In the genomic region with DNA sequence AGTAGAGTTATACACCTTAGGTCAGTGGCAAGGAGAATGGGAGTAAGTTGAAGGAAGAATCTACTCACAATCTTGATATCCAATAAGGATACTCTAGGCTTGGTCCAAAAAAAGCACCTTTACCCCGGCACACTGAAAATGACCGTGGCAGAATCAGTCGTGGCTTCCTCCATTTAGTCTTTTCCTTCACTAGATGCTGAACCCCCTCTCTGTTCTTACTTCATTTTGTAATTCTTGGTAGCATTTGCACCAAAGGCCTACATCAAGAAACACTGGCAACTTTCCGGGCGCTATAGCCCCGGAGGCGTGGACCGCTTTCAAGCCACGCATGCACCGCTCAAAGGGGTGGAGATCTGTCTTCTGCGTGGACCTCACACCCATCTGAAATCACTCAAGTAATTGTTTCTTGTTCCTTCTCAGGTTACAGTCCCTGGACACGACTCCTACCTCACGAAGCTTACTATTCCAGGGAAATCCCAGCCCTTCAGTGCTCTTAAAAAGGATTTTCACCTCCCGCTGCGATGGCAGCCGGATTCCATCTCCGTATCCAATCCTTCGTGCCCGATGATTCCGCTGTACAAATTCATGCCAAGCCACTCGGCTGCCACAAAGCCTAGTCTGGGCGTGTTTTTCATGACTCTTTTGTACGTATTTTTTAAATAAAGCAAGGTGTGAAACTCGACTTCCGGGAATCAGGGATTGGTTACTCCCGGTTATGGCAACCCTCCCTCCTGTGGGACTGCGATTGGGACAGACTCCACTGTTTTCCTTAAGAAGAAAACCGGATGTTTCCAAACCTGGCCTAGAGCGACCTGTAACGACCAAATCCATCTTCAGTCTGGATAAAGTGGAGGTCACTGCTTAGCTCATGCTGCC, we compare ENCODE assay signal across 19 mouse cellular contexts. TPM values are rescaled to one million over a fixed set of nuclear protein-coding genes. Genes with fewer than 3 reads are reported as not detected.
DNase-seq lines count a peak whose midpoint lies in the region; ATAC-seq lines count a peak whose summit lies in the region.
"Had no signal": no experiment of that assay in that cellular context is flagged by ENCODE, and none has a peak within 500 bp of the region (broad histone marks: within the 10 kb centered on the region; RNA-seq: fewer than 3 reads in every experiment).

No protein-coding gene starts in this region.

- no peaks in the 10 kb centered on the region for H3K4me1 ChIP-seq in embryonic facial prominence, embryonic 13.5 days
- H3K4me1 ChIP-seq in limb, embryonic 15.5 days: 0 out of 2 replicates have a peak, but pooled peaks cover 5% of the 10 kb centered on the region
- H3K4me1 ChIP-seq: embryonic facial prominence, embryonic 12.5 days; forebrain, embryonic 12.5 days; heart, embryonic 13.5 days; lung, embryonic 15.5 days; midbrain, embryonic 10.5 days; midbrain, embryonic 15.5 days; neural tube, embryonic 15.5 days had no signal

- H3K27ac ChIP-seq in embryonic facial prominence, embryonic 13.5 days: no peak overlapping the region
- H3K27ac ChIP-seq in limb, embryonic 15.5 days: no peak overlapping the region
- H3K27ac ChIP-seq: embryonic facial prominence, embryonic 12.5 days; forebrain, embryonic 12.5 days; heart, adult 2 months; heart, embryonic 13.5 days; hindbrain, embryonic 14.5 days; lung, embryonic 15.5 days; midbrain, embryonic 10.5 days; midbrain, embryonic 15.5 days; neural tube, embryonic 15.5 days had no signal

- no peaks in the 10 kb centered on the region for H3K27me3 ChIP-seq in embryonic facial prominence, embryonic 13.5 days
- H3K27me3 ChIP-seq in limb, embryonic 15.5 days: no peaks in the 10 kb centered on the region
- H3K27me3 ChIP-seq: embryonic facial prominence, embryonic 12.5 days; forebrain, embryonic 12.5 days; lung, embryonic 15.5 days; midbrain, embryonic 15.5 days; neural tube, embryonic 15.5 days had no signal

- H3K9me3 ChIP-seq in embryonic facial prominence, embryonic 13.5 days: no peaks in the 10 kb centered on the region
- H3K9me3 ChIP-seq in limb, embryonic 15.5 days: no peaks in the 10 kb centered on the region
- H3K9me3 ChIP-seq: embryonic facial prominence, embryonic 12.5 days; forebrain, embryonic 12.5 days; heart, embryonic 13.5 days; lung, embryonic 15.5 days; midbrain, embryonic 10.5 days; midbrain, embryonic 15.5 days; neural tube, embryonic 15.5 days had no signal

- H3K4me3 ChIP-seq in embryonic facial prominence, embryonic 13.5 days: no peak overlapping the region
- H3K4me3 ChIP-seq in limb, embryonic 15.5 days: no peak overlapping the region; the same call in 1 of the 2 replicates
- H3K4me3 ChIP-seq: embryonic facial prominence, embryonic 12.5 days; forebrain, embryonic 12.5 days; heart, adult 2 months; heart, embryonic 13.5 days; lung, embryonic 15.5 days; midbrain, embryonic 10.5 days; midbrain, embryonic 15.5 days; neural tube, embryonic 15.5 days had no signal

- 59% methylated on average over 30 of the region's 30 CpGs for WGBS in embryonic facial prominence, embryonic 13.5 days
- WGBS in limb, embryonic 15.5 days: 52% methylated on average over 30 of the region's 30 CpGs

- ATAC-seq in embryonic facial prominence, embryonic 13.5 days (ENCODE audit: insufficient number of reproducible peaks, insufficient read depth, low FRiP score, low TSS enrichment, low read depth): no peak
- no peak for ATAC-seq in limb, embryonic 15.5 days (ENCODE audit: insufficient number of reproducible peaks, low FRiP score, low TSS enrichment, low read depth)
- ATAC-seq: CD4-positive, CD25-positive, alpha-beta regulatory T cell, adult 4 months; forebrain, postnatal 0 days; midbrain, embryonic 15.5 days had no signal

- peaks cover 4% of the 10 kb centered on the region for H3K36me3 ChIP-seq in embryonic facial prominence, embryonic 13.5 days
- H3K36me3 ChIP-seq in limb, embryonic 15.5 days: peaks cover 5% of the 10 kb centered on the region; the same call in 1 of the 2 replicates
- H3K36me3 ChIP-seq: embryonic facial prominence, embryonic 12.5 days; forebrain, embryonic 12.5 days; midbrain, embryonic 15.5 days had no signal

- no peak overlapping the region for H3K9ac ChIP-seq in embryonic facial prominence, embryonic 13.5 days
- no peak overlapping the region for H3K9ac ChIP-seq in limb, embryonic 15.5 days
- H3K9ac ChIP-seq: embryonic facial prominence, embryonic 12.5 days; forebrain, embryonic 12.5 days; forebrain, postnatal 0 days; heart, embryonic 13.5 days; hindbrain, embryonic 14.5 days; lung, embryonic 15.5 days; midbrain, embryonic 15.5 days; neural tube, embryonic 15.5 days had no signal

- 0 out of 2 replicates have a peak overlapping the region, but pooled peaks have one; percentile 3 for H3K4me2 ChIP-seq in embryonic facial prominence, embryonic 13.5 days
- 0 out of 2 replicates have a peak overlapping the region, but pooled peaks have one; percentile 14 for H3K4me2 ChIP-seq in limb, embryonic 15.5 days
- H3K4me2 ChIP-seq: embryonic facial prominence, embryonic 12.5 days; forebrain, embryonic 12.5 days; heart, embryonic 13.5 days; hindbrain, embryonic 14.5 days; liver, embryonic 11.5 days; lung, embryonic 15.5 days; midbrain, embryonic 15.5 days; neural tube, embryonic 15.5 days had no signal

- peak; percentile 6 for DNase-seq in kidney, postnatal 10 days
- no peak for DNase-seq in kidney, postnatal 36 days
- DNase-seq in ES-CJ7 (ENCODE audit: low read depth, low spot score): peak; percentile 31
- DNase-seq in thymus, adult 18-20 months: no peak
- DNase-seq in spleen, adult 18-20 months: no peak
- DNase-seq: heart, adult 2 months had no signal

RNA-seq across cellular contexts. Expression of a gene that starts 27.5 kb away (rescaled TPM):
- polyA plus RNA-seq in embryonic facial prominence, embryonic 13.5 days (2015; fragmentation: Nextera tagmentation; extraction: Ambion mirVana): 49.3 and 50.2 TPM in 2 replicates
- polyA plus RNA-seq in limb, embryonic 15.5 days (2015; fragmentation: Nextera tagmentation; extraction: Ambion mirVana): 40.2 and 43.8 TPM in 2 replicates

RNA-seq across cellular contexts. Expression of a gene that starts 53.8 kb away (rescaled TPM):
- polyA plus RNA-seq in embryonic facial prominence, embryonic 13.5 days (2015; fragmentation: Nextera tagmentation; extraction: Ambion mirVana): 25.6 and 34.0 TPM in 2 replicates
- 69.8 and 72.6 TPM in 2 replicates for polyA plus RNA-seq in limb, embryonic 15.5 days (2015; fragmentation: Nextera tagmentation; extraction: Ambion mirVana)

Comparison
In these comparisons a context has a peak if more than half of its experiments do, and no peak if none do; other contexts are left out.
1. DNase-seq: peak in kidney, postnatal 10 days (single experiment) and ES-CJ7 (single experiment); none in kidney, postnatal 36 days (0 of 2), thymus, adult 18-20 months (0 of 2) and spleen, adult 18-20 months (0 of 2).